Mouse (Mus musculus): ENCODE data around the gene Ank2. TPM values are rescaled to one million over a fixed set of nuclear protein-coding genes. Genes with fewer than 3 reads are reported as not detected.
"Not testable (repeated sequence)": the region's sequence is repeated elsewhere in the genome, so short reads cannot be mapped to it uniquely, and the experiment has no call there.

Ank2 gene
- polyA plus RNA-seq, 1 experiment from 2014 or later, result 30.8 TPM

DNA sequence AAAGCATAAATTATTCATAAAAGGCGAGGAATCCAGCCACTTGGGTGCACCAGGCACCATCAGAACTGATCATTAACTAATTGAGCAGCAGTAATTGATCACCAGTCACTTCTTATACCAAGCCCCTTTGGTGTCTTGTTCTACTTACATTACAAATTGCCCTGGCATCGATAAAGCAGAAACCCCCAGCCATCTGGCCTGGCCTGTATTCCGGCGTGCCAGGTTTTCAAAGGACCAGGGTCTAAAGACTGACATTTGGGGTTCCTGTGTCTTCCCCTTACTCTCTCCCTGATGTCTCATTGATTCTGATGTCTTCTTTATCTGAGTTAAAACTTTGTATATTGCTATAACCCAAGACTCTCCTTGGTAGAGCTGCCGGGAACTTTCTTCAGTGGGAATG lies 98.2 kb downstream of the Ank2 start:
- H3K27ac ChIP-seq (ENCODE audit: low read depth, low read length), result no peak overlapping the region
- no peak overlapping the region for H3K4me3 ChIP-seq (ENCODE audit: low read depth, low read length)
- H3K4me2 ChIP-seq, result no peak overlapping the region
- ATAC-seq (replicated peaks; ENCODE audit: insufficient number of reproducible peaks, low FRiP score, low TSS enrichment), result no peak
- H3K9ac ChIP-seq (ENCODE audit: low read depth, low read length), result no peak overlapping the region
- no peaks in the 10 kb centered on the region for H3K27me3 ChIP-seq (ENCODE audit: control insufficient read depth, insufficient read depth, low read length)
- H3K9me3 ChIP-seq (replicated peaks; ENCODE audit: control insufficient read depth, low read length), result no peaks in the 10 kb centered on the region
- 81% methylated on average over 5 of the region's 5 CpGs for WGBS (ENCODE audit: insufficient replicate concordance)
- H3K4me1 ChIP-seq (ENCODE audit: control insufficient read depth, insufficient read depth, low read length), result no peaks in the 10 kb centered on the region
- no peaks in the 10 kb centered on the region for H3K36me3 ChIP-seq (ENCODE audit: control insufficient read depth, insufficient read depth, low read length)

DNA sequence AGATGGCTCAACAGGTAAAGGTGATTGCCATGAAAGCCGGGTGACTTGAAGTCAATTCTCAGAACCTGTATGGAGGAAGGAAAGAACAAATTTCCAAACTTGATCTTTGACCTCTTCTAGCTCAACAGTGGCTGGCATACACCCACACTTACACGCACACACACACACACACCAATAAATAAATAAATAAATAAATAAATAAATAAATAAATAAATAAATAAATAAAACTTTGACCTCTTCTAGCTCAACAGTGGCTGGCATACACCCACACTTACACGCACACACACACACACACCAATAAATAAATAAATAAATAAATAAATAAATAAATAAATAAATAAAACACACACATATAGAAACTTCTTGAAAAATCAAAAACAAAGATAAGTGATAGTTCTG lies 98.7 kb downstream of the Ank2 start:
- H3K9me3 ChIP-seq (replicated peaks; ENCODE audit: control insufficient read depth, low read length); H3K9ac ChIP-seq (ENCODE audit: low read depth, low read length); H3K4me1 ChIP-seq (ENCODE audit: control insufficient read depth, insufficient read depth, low read length); H3K4me3 ChIP-seq (ENCODE audit: low read depth, low read length); ATAC-seq (replicated peaks; ENCODE audit: insufficient number of reproducible peaks, low FRiP score, low TSS enrichment); H3K36me3 ChIP-seq (ENCODE audit: control insufficient read depth, insufficient read depth, low read length); H3K27ac ChIP-seq (ENCODE audit: low read depth, low read length); H3K27me3 ChIP-seq (ENCODE audit: control insufficient read depth, insufficient read depth, low read length); H3K4me2 ChIP-seq: not testable (repeated sequence)
- 90% methylated on average over 3 of the region's 3 CpGs for WGBS (ENCODE audit: insufficient replicate concordance)

DNA sequence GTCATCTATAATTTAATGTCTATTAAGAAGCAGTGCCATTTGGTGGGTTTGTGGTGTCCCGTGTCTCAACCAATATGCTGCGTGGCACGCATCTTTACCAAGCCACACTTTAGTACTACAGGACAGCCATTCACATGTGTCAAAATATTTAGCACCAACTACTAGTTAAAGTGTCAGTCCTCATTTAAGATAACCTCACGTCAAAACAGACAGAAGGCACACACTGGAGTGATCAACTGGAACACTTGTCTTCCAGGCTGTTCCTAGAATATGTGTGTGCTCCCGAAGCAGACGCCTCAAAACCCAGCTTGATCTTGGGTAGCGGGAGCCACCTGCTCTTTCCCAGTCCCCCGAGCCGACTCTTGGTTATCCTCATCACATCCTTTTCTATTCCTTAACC lies 101.4 kb downstream of the Ank2 start:
- Histone ChIP-seq H3K4me1 (ENCODE audit: control insufficient read depth, insufficient read depth, low read length) (no peaks in the 10 kb centered on the region), H3K9me3 (replicated peaks; ENCODE audit: control insufficient read depth, low read length) (no peaks in the 10 kb centered on the region), H3K9ac (ENCODE audit: low read depth, low read length) (no peak overlapping the region), H3K4me2 (no peak overlapping the region), H3K27me3 (ENCODE audit: control insufficient read depth, insufficient read depth, low read length) (no peaks in the 10 kb centered on the region), H3K27ac (ENCODE audit: low read depth, low read length) (no peak overlapping the region), H3K4me3 (ENCODE audit: low read depth, low read length) (no peak overlapping the region), H3K36me3 (ENCODE audit: control insufficient read depth, insufficient read depth, low read length) (no peaks in the 10 kb centered on the region)
- ATAC-seq (replicated peaks; ENCODE audit: insufficient number of reproducible peaks, low FRiP score, low TSS enrichment), result no peak
- 85% methylated on average over 9 of the region's 9 CpGs for WGBS (ENCODE audit: insufficient replicate concordance)

DNA sequence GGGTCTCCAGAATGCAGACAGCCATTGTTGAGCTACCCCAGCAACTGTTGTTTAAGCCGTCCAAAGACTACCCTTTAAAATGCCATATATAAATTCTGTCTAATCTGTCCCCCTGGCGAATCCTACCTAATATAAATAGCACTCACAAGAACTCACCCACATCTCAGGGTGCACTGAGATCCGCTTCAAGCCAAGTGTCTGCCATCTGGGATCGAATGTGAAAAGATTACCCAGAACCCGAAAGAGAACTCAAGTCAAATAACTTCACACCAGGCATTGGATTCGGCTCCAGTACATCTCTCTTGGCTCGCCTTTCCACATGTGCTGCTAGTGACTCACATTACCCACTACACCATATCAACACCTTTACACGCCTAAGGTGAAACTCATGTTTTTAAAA lies 103.9 kb downstream of the Ank2 start:
- no peaks in the 10 kb centered on the region for H3K36me3 ChIP-seq (ENCODE audit: control insufficient read depth, insufficient read depth, low read length)
- no peak overlapping the region for H3K4me2 ChIP-seq
- H3K9me3 ChIP-seq (replicated peaks; ENCODE audit: control insufficient read depth, low read length), result no peaks in the 10 kb centered on the region
- H3K4me1 ChIP-seq (ENCODE audit: control insufficient read depth, insufficient read depth, low read length), result no peaks in the 10 kb centered on the region
- no peak overlapping the region for H3K9ac ChIP-seq (ENCODE audit: low read depth, low read length)
- no peak for ATAC-seq (replicated peaks; ENCODE audit: insufficient number of reproducible peaks, low FRiP score, low TSS enrichment)
- WGBS (ENCODE audit: insufficient replicate concordance), result 76% methylated on average over 8 of the region's 8 CpGs
- no peak overlapping the region for H3K27ac ChIP-seq (ENCODE audit: low read depth, low read length)
- no peaks in the 10 kb centered on the region for H3K27me3 ChIP-seq (ENCODE audit: control insufficient read depth, insufficient read depth, low read length)
- no peak overlapping the region for H3K4me3 ChIP-seq (ENCODE audit: low read depth, low read length)

- no peak overlapping the region for H3K4me2 ChIP-seq
- H3K27me3 ChIP-seq (ENCODE audit: control insufficient read depth, insufficient read depth, low read length), result no peaks in the 10 kb centered on the region
- H3K9ac ChIP-seq (ENCODE audit: low read depth, low read length), result no peak overlapping the region
- H3K4me1 ChIP-seq (ENCODE audit: control insufficient read depth, insufficient read depth, low read length), result no peaks in the 10 kb centered on the region
- H3K4me3 ChIP-seq (ENCODE audit: low read depth, low read length), result no peak overlapping the region
- ATAC-seq (replicated peaks; ENCODE audit: insufficient number of reproducible peaks, low FRiP score, low TSS enrichment), result no peak
- WGBS (ENCODE audit: insufficient replicate concordance), result 80% methylated on average over 14 of the region's 14 CpGs
- no peak overlapping the region for H3K27ac ChIP-seq (ENCODE audit: low read depth, low read length)
- H3K9me3 ChIP-seq (replicated peaks; ENCODE audit: control insufficient read depth, low read length), result no peaks in the 10 kb centered on the region
- no peaks in the 10 kb centered on the region for H3K36me3 ChIP-seq (ENCODE audit: control insufficient read depth, insufficient read depth, low read length)
Measured at GRCm38 (mm10) chr3:127387016-127387517, 112.1 kb downstream of the Ank2 start.

DNA sequence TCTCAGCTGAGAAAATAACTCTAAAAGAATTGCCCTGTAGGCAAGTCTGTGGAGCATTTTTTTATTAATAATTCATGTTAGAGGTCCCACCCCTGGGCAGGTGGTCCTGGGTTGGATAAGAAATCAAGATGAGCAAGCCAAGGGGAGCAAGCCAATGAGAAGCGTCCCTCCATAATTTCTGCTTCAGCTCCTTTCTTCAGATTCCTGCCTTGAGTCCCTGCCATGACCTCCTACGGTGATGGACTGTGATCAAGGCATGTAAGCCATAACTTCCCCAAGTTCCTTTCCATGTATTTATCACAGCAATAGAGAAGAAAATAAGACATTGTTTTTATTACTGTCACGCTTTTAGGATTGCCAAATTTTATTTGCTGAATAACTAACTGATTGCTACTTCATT lies 115.9 kb downstream of the Ank2 start:
- Histone ChIP-seq H3K4me2 (no peak overlapping the region), H3K9me3 (replicated peaks; ENCODE audit: control insufficient read depth, low read length) (no peaks in the 10 kb centered on the region), H3K4me1 (ENCODE audit: control insufficient read depth, insufficient read depth, low read length) (no peaks in the 10 kb centered on the region), H3K36me3 (ENCODE audit: control insufficient read depth, insufficient read depth, low read length) (no peaks in the 10 kb centered on the region), H3K9ac (ENCODE audit: low read depth, low read length) (no peak overlapping the region), H3K27me3 (ENCODE audit: control insufficient read depth, insufficient read depth, low read length) (no peaks in the 10 kb centered on the region), H3K4me3 (ENCODE audit: low read depth, low read length) (no peak overlapping the region), H3K27ac (ENCODE audit: low read depth, low read length) (no peak overlapping the region)
- ATAC-seq (replicated peaks; ENCODE audit: insufficient number of reproducible peaks, low FRiP score, low TSS enrichment), result no peak
- 78% methylated on average over 3 of the region's 3 CpGs for WGBS (ENCODE audit: insufficient replicate concordance)

- 84% methylated on average over 8 of the region's 8 CpGs for WGBS (ENCODE audit: insufficient replicate concordance)
- H3K9me3 ChIP-seq (replicated peaks; ENCODE audit: control insufficient read depth, low read length), result no peaks in the 10 kb centered on the region
- ATAC-seq (replicated peaks; ENCODE audit: insufficient number of reproducible peaks, low FRiP score, low TSS enrichment), result no peak
- H3K36me3 ChIP-seq (ENCODE audit: control insufficient read depth, insufficient read depth, low read length), result no peaks in the 10 kb centered on the region
- H3K4me2 ChIP-seq, result no peak overlapping the region
- no peak overlapping the region for H3K27ac ChIP-seq (ENCODE audit: low read depth, low read length)
- H3K4me3 ChIP-seq (ENCODE audit: low read depth, low read length), result no peak overlapping the region
- no peaks in the 10 kb centered on the region for H3K27me3 ChIP-seq (ENCODE audit: control insufficient read depth, insufficient read depth, low read length)
- H3K9ac ChIP-seq (ENCODE audit: low read depth, low read length), result no peak overlapping the region
- no peaks in the 10 kb centered on the region for H3K4me1 ChIP-seq (ENCODE audit: control insufficient read depth, insufficient read depth, low read length)
Measured at GRCm38 (mm10) chr3:127376901-127377460, 122.2 kb downstream of the Ank2 start.

DNA sequence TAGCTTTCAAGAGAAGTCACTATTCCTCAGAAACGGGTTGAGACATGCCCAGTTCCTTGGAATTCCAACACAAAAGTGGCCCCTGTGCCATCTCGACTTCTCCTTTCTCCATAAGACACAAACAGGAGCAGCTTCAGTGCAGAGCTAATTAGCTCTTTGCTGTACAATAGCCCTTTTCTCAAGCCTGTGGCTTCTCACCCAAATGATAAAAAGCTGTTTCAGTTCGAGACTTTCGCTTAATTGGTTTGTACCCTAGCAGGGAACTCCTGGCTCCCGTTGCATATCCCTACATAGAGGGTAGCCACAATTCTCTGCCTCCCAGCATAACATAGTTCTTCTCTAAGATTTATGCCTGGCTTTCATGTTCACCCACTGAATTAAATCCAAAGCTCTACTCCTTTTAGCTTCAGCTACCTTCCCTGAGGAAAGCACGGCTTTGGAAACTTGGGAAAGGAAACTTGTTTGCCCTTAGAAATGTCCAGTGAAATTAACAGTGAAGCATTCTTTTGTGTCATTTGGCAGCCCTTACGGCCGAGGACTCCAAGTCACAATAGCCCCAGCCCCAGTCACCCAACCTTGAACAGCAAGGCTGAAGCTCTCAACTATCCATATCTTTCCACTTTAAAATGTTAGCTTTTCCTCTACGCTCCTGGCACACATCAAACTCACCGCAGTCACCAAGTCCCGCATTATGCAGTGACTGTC lies 123.0 kb downstream of the Ank2 start:
- WGBS (ENCODE audit: insufficient replicate concordance), result 67% methylated on average over 11 of the region's 11 CpGs
- H3K4me2 ChIP-seq, result no peak overlapping the region

DNA sequence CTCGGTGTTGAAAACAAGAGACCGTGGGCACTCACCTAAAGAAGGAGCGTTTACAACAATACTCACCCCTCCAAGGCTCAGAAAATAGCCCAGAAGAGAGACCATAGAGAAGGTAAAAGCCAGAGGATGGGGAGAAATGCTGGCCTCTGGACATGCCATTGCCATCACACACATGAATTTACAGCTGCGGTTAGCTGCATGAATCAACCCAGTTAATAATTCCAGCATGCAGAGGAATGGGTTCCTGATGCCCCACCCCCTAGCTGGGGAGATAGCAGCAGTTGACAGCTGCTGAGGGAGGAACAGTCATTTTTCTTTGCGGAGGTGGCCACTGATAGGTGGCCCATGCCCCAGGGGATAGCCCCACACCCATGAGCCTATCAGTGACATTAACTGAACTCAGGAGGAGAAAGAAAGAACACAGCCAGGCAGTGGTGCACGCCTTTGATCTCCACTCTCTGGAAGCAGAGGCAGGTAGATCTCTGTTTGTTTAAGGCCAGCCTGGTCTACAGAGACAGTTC lies 124.9 kb downstream of the Ank2 start:
- WGBS (ENCODE audit: insufficient replicate concordance), result 85% methylated on average over 6 of the region's 6 CpGs
- Histone ChIP-seq H3K4me2 (no peak overlapping the region), H3K9ac (ENCODE audit: low read depth, low read length) (no peak overlapping the region), H3K4me1 (ENCODE audit: control insufficient read depth, insufficient read depth, low read length) (no peaks in the 10 kb centered on the region), H3K27me3 (ENCODE audit: control insufficient read depth, insufficient read depth, low read length) (no peaks in the 10 kb centered on the region), H3K36me3 (ENCODE audit: control insufficient read depth, insufficient read depth, low read length) (no peaks in the 10 kb centered on the region), H3K9me3 (replicated peaks; ENCODE audit: control insufficient read depth, low read length) (no peaks in the 10 kb centered on the region), H3K4me3 (ENCODE audit: low read depth, low read length) (no peak overlapping the region), H3K27ac (ENCODE audit: low read depth, low read length) (no peak overlapping the region)
- ATAC-seq (replicated peaks; ENCODE audit: insufficient number of reproducible peaks, low FRiP score, low TSS enrichment), result no peak

More for the DNA sequence above, 123.0 kb downstream of the Ank2 start:
- Histone ChIP-seq H3K9me3 (replicated peaks; ENCODE audit: control insufficient read depth, low read length) (no peaks in the 10 kb centered on the region), H3K4me1 (ENCODE audit: control insufficient read depth, insufficient read depth, low read length) (no peaks in the 10 kb centered on the region), H3K4me3 (ENCODE audit: low read depth, low read length) (no peak overlapping the region), H3K36me3 (ENCODE audit: control insufficient read depth, insufficient read depth, low read length) (no peaks in the 10 kb centered on the region), H3K9ac (ENCODE audit: low read depth, low read length) (no peak overlapping the region), H3K27ac (ENCODE audit: low read depth, low read length) (no peak overlapping the region), H3K27me3 (ENCODE audit: control insufficient read depth, insufficient read depth, low read length) (no peaks in the 10 kb centered on the region)
- ATAC-seq (replicated peaks; ENCODE audit: insufficient number of reproducible peaks, low FRiP score, low TSS enrichment), result no peak

Data from heart, embryonic 11.5 days (tissue).